Mouse (Mus musculus): ENCODE data around the gene Tbl1xr1.
A peak's percentile ranks its signal among the peaks of the same experiment; 100 is the strongest.

Gene Tbl1xr1

GRCm38 (mm10) chr3:22076561-22076935 lies at the start of gene Tbl1xr1:
Tbl1xr1 (plus strand) TSS chr3:22076652.
- peak; percentile 96 for DNase-seq

GRCm38 (mm10) chr3:22038004-22038403 lies 38.4 kb upstream of the Tbl1xr1 start:
- no peak for DNase-seq

- DNase-seq: no peak
These were observed 37.2 kb upstream of the Tbl1xr1 start for GRCm38 (mm10) chr3:22039036-22039795.

- DNase-seq: no peak
These were observed 35.8 kb upstream of the Tbl1xr1 start for GRCm38 (mm10) chr3:22040627-22041026.

DNA sequence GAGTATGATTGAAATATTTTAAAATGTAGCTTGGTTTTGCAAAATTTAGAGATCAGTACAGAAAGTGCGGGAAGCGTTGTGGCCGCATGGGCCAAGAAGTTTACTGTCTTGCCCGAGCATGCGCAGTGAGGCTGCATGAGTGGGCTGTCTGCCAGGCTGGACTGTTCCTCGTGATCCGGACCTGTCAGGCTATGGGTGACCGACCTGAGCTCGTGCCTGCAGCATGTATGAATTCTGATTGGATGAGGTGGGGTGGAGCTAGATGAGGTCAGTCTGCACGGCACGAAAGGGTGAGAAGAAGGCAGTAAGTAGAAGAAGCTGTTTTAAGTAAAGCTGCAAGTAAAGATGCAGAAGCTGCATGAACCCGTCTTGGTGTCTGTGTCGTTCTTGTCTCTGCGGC lies 29.2 kb upstream of the Tbl1xr1 start:
- DNase-seq: no peak

GRCm38 (mm10) chr3:22056664-22057328 lies 19.7 kb upstream of the Tbl1xr1 start:
- DNase-seq: no peak

DNA sequence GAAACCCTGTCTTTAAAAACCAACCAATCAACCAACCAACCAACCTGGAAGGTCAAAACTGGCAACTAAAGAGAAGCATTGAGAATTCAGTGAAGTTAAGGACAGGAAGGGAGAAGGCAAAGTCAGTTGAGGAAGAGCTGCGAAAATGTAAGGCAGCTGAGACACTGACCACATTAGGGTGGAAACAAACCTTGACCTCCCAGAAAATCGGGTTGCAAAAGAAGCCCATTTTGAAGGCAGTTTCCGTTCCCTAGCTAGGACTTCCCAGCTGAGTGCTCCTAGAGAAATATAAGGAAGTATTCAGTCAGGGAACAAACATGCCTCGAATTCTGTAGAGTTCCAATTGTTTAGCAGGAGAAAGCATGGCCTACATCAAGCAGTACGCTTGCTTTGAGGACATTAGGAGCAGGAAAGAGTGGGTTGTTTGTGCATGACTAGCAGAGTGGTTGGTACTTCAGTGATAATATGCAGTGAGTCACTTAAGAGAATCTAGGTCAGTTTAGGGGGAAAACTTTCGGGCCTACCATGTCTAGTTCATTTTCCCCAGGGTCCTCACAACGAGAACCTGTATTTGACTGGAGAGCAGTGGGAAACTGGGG lies 18.1 kb upstream of the Tbl1xr1 start:
- DNase-seq: no peak

- DNase-seq: no peak
These were observed 15.3 kb upstream of the Tbl1xr1 start for GRCm38 (mm10) chr3:22061163-22061562.

DNA sequence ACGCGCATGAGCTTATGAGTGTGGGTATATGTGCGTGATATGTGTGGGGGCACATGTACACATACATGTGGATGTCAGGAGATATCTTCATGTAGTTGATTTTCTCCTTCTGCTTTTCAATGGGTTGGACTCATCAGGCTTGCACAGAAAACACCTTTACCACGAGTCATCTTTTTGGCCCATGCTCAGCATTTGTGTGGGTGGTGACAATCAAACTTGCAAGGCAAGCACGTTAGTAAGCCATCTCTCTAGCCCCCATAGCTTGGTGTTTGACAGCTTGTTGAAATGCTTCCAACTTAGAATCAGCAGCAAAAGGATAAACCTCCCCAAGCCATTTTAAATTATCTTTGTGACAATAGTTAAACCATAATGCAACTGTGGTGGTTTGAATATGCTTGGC lies 7.8 kb upstream of the Tbl1xr1 start:
- DNase-seq: no peak

DNA sequence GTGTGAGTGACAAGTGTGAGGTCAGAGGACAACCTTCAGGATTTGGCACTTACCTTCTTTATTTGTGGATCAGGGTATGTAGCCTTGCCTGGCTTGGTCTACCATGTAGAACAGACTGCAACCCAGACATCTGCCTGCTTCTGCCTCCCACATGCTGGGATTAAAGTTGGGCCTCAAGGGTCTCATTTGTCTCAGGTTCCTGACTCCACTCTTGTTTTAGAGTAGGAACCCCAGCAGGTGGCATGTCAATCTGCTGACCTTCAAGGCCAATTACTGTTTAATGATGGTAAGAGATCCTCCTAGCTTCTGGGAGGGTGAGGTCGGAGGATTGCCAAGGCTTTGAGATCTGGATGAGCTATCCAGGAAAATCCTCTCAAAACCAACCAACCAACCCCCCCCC lies 2.5 kb upstream of the Tbl1xr1 start:
- peak; percentile 13 for DNase-seq

DNA sequence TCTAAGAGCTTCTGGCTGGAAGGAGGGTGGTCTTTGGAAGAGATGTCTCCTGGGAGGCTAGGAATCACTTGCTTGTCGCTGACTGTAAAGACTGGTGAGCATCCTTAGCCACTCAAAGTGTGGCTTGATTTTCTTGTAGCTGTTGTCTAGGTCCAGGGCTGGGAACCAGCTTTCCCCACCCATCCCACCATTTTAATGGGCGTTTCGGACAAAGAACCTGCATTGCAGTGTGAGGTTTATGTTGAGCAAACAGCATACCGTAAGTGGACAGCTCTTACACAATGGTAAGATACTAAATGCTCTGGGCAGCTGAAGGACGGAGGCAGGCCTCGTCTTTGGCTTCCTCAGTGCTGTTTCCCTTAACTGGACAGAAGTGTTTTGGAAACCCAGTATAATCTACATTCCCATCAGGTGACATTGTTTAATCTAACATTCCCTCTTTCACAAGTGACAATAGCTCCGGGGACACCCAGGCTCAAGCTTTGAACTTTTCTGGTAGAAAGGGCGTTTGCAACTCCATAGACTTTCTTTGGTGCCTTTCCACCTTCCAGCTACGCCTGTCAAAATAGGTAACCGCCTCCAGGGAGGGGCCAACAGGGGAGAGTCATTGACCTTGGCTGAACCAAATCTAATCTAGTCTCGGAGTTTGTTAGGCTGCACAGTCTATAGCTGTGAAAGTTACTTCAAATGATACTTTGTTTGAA lies 1.7 kb upstream of the Tbl1xr1 start:
- peak; percentile 28 for DNase-seq

- DNase-seq: no peak
These were observed 950 bp upstream of the Tbl1xr1 start for GRCm38 (mm10) chr3:22075517-22075886.

DNA sequence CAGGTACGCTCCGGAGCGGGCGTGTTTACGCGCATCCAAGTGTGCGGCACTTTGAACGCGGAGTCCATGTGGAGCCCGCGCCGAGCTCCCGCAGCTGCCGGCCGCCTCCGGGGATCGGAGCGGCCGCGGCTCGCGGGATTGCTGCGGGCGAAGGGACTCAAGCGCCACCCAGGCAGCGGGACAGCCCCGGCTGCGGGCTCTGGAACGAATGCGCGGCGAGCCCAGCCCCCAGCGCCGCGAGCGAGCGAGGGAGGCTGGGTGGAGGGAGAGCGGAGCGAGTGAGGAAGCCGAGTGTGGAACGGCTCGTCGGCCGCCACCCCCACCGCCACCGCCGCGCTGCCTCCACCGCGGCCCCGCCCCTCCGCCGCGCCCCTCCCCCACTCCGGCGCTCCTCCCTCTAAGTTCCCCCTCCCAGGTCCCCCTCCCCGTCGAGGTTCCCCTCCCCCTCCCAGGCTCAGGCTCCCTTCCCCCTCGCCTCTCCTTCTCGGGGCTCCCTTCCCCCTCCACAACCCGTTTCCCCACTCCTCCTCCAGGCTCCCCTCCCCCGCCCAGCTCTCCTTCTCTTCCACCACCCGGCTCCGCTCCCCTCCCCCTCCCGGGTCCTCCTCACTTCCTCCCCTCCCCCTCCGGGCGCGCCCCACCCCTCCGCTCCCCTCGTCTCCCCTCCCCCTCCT lies 428 bp upstream of the Tbl1xr1 start:
- DNase-seq: peak; percentile 79

- DNase-seq: peak; percentile 66
These were observed 644 bp downstream of the Tbl1xr1 start for GRCm38 (mm10) chr3:22076936-22077656.

GRCm38 (mm10) chr3:22077657-22078475 lies 1.4 kb downstream of the Tbl1xr1 start:
- DNase-seq: peak; percentile 67

- DNase-seq: no peak
These were observed 2.1 kb downstream of the Tbl1xr1 start for GRCm38 (mm10) chr3:22078529-22078928.

DNA sequence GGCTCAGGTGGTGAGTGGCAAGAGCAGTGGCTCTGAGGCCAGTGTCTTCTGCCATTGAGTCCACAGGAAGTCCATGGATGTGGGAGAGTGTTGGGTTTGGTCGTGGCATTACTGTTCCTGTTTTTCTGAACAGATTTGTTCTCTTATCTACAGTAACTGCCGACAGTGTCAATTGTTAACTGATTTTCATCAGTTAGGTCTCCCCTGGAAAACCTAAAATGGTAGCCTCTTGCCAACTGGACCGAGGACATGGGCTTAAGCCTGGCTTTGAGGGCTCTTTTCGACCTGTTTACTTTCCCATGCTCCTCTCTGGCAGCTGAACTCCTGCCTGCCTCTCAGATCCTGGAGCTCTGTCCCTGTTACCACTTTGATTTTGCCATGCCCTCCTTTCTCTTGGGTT lies 5.4 kb downstream of the Tbl1xr1 start:
- peak; percentile 1 for DNase-seq

- DNase-seq: no peak
These were observed 6.4 kb downstream of the Tbl1xr1 start for GRCm38 (mm10) chr3:22082823-22083222.

- peak; percentile 5 for DNase-seq
These were observed 8.0 kb downstream of the Tbl1xr1 start for GRCm38 (mm10) chr3:22084222-22084996.

- no peak for DNase-seq
These were observed 13.4 kb downstream of the Tbl1xr1 start for GRCm38 (mm10) chr3:22089825-22090224.
